Mouse (Mus musculus): Measurements from ENCODE around the gene Mfrp. TPM values are rescaled to one million over a fixed set of nuclear protein-coding genes. Genes with fewer than 3 reads are reported as not detected.
A peak's percentile ranks its signal among the peaks of the same experiment; 100 is the strongest.

Gene Mfrp
- polyA plus RNA-seq, 1 experiment from 2014 or later, result 0.39 TPM

DNA sequence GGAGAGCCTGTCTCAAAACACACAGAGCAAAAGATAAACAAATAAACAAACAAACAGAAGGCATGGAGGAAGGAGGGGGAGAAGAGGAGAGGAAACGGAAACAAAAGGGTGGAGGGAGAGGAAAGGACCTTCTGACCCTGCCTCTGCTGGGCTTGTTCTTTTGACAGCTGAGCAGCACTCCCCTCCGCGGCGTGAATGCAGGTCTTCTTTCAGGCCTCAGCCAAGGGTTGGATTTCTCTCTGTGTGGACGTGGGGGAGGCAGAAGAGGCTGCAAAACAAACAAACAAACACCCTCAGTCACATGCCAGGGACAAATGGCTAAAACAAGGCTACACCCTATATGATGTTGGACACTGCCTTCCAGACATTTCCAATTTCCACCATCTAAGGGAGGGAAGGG is 23.5 kb downstream of the Mfrp start:
- H3K9ac ChIP-seq, result no peak overlapping the region
- no peak overlapping the region for H3K4me3 ChIP-seq
- H3K27ac ChIP-seq, result no peak overlapping the region
- H3K27me3 ChIP-seq, result no peaks in the 10 kb centered on the region; the same call in 1 of the 2 replicates
- ATAC-seq (ENCODE audit: insufficient number of reproducible peaks, insufficient read depth, low FRiP score, low TSS enrichment, low read depth), result no peak
- 39% methylated on average over 5 of the region's 5 CpGs for WGBS
- no peaks in the 10 kb centered on the region for H3K9me3 ChIP-seq
- H3K4me2 ChIP-seq, result no peak overlapping the region
- peaks cover 23% of the 10 kb centered on the region for H3K4me1 ChIP-seq
- H3K36me3 ChIP-seq, result no peaks in the 10 kb centered on the region

DNA sequence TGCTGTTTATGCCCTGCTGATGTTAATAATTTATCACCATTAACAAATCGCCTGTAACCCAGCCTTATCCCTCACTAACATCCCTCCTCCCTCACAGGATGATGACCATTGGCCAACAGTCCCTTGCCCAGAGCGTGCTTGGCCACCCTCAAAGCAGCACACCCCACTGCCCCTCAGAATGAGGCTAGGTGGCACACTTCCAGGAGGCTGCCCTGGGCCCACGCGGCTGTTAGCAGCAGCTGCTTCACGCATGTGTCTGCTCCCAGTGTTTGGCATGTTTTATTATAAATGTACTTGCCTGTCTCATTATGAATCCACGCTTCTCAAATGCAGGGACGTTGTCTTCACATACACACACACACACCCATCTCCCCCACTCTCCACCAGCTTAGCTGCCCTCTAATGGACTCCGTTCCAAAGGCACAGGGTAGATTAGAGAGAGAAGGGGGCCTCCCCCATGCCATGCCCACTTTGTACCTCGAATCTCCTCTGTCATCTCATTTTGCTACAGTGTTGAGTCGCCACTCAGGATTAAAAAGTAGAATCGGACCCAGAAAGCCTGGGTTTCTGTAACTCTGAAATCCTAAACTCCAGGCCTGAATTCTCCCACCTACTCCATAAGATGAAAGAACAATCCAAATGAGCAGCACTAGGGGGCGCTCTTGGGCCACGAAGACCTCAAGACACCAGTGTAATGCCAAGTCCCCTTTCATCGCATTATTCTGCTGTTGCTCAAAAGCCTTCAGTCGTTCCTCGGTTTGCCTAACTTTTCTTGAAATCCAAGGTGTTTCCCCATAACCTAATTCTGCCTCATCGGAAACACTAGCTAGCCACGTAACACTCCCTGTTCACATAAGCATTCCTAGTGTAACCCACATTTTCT is 24.3 kb downstream of the Mfrp start:
- ATAC-seq (ENCODE audit: insufficient number of reproducible peaks, insufficient read depth, low FRiP score, low TSS enrichment, low read depth), result no peak
- 0 out of 2 replicates have a peak overlapping the region, but pooled peaks have one; percentile 0 for H3K27ac ChIP-seq
- peak overlapping the region; percentile 27; the same call in 1 of the 2 replicates for H3K4me2 ChIP-seq
- H3K27me3 ChIP-seq, result no peaks in the 10 kb centered on the region; the same call in 1 of the 2 replicates
- WGBS, result 32% methylated on average over 18 of the region's 18 CpGs
- peaks cover 31% of the 10 kb centered on the region for H3K4me1 ChIP-seq
- peak overlapping the region; percentile 46; the same call in 1 of the 2 replicates for H3K9ac ChIP-seq
- no peaks in the 10 kb centered on the region for H3K36me3 ChIP-seq
- no peak overlapping the region for H3K4me3 ChIP-seq
- no peaks in the 10 kb centered on the region for H3K9me3 ChIP-seq

DNA sequence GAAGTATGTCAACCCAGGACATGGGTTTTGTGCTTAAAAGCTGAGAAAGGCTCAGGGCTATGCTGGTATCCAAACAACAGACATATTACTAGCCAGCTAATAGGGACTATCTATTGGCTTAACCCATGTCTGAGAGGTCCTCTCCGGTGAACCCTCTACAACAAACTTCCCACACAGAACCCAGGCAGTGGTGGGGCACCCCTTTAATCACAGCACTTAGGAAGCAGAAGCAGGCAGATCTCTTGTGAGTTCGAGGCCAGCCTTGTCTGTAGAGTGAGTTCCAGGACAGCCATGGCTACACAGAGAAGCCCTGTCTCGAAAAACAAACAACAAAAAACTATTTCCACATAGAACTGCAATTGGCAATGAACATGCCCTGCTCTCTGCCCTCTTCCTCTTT is 25.2 kb downstream of the Mfrp start:
- WGBS, result 83% methylated on average over 3 of the region's 3 CpGs
- Histone ChIP-seq H3K27ac (no peak overlapping the region), H3K4me1 (peaks cover 36% of the 10 kb centered on the region), H3K9ac (no peak overlapping the region), H3K9me3 (no peaks in the 10 kb centered on the region), H3K36me3 (no peaks in the 10 kb centered on the region), H3K27me3 (peaks cover 7% of the 10 kb centered on the region), H3K4me3 (no peak overlapping the region), H3K4me2 (no peak overlapping the region)
- no peak for ATAC-seq (ENCODE audit: insufficient number of reproducible peaks, insufficient read depth, low FRiP score, low TSS enrichment, low read depth)

DNA sequence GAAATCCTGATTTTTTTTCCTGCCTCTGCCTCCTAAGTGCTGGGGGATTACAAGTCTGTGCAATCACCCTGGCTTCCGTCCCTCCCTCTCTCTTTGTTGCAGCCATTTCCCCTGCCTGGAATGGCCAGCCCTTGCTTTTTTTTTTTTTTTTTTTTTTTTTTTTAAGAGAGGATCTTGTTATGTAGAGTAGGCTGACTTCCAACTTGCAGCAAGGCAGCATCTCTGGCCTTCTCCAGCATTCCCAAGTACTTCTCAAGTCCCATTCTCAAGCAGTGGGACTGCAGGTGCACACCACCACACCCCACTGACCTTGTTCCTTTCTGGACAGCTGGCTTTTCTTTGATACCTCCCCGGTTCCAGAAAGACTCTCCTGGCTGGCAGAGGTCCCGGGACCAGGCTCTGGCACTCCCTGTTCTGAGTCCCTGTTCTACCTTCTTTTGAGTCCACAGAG is 25.8 kb downstream of the Mfrp start:
- Histone ChIP-seq H3K9ac (no peak overlapping the region), H3K4me1 (peaks cover 36% of the 10 kb centered on the region), H3K27me3 (peaks cover 13% of the 10 kb centered on the region), H3K4me2 (no peak overlapping the region), H3K27ac (no peak overlapping the region), H3K9me3 (no peaks in the 10 kb centered on the region), H3K36me3 (no peaks in the 10 kb centered on the region), H3K4me3 (no peak overlapping the region)
- WGBS, result 58% methylated on average over 3 of the region's 3 CpGs
- ATAC-seq (ENCODE audit: insufficient number of reproducible peaks, insufficient read depth, low FRiP score, low TSS enrichment, low read depth), result no peak

DNA sequence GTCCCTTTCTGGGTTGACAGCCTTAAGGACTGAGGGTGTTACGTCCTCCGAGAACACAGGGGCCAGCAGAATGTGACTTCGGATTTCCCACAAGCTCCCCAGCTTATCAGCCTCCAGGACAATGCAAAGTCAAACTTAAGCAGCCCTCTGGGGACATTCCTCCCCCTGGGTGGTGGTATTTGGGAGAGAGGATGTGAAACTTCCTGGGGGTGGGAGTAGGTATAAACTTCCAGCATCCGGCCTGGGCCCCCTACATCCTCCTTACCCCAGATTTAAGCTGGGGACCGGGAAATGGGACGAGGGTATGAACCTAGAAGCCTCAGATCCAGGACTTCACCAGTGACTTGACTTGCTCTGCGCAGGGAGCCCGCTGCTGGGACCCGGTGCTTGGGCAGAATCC is 28.1 kb downstream of the Mfrp start:
- ATAC-seq (ENCODE audit: insufficient number of reproducible peaks, insufficient read depth, low FRiP score, low TSS enrichment, low read depth), result no peak
- peaks cover 33% of the 10 kb centered on the region for H3K27me3 ChIP-seq

DNA sequence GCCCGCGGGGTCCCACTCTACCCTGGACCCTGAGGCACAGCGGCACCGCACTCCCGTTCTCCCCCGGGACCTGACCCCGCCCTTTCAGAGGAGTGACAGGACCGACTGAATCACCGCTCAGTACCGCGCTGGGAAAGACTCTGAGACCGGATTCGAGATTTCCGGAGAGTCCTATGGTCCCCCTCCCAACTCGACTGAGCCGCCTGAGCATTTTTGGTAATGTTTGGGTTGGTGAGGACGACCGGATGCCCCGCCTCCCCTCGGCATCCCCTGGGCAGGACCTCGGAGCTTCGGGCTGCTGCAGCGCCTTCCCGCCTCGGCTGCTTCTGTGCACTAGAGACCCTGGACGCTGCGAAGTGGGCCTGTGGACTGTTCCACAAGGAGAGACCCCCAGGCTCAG is 28.5 kb downstream of the Mfrp start:
- Histone ChIP-seq H3K36me3 (no peaks in the 10 kb centered on the region), H3K9ac (peak overlapping the region; percentile 73), H3K27ac (peak overlapping the region; percentile 73), H3K4me1 (peaks cover 56% of the 10 kb centered on the region), H3K4me3 (peak overlapping the region; percentile 45), H3K9me3 (no peaks in the 10 kb centered on the region), H3K27me3 (peaks cover 33% of the 10 kb centered on the region), H3K4me2 (peak overlapping the region; percentile 79)
- under 1% methylated on average over 27 of the region's 27 CpGs for WGBS
- no peak for ATAC-seq (ENCODE audit: insufficient number of reproducible peaks, insufficient read depth, low FRiP score, low TSS enrichment, low read depth)

More for the DNA sequence above, 28.1 kb downstream of the Mfrp start:
- Histone ChIP-seq H3K9ac (peak overlapping the region; percentile 73), H3K4me3 (peak overlapping the region; percentile 45), H3K4me1 (peaks cover 52% of the 10 kb centered on the region), H3K9me3 (no peaks in the 10 kb centered on the region), H3K27ac (peak overlapping the region; percentile 51), H3K36me3 (no peaks in the 10 kb centered on the region), H3K4me2 (peak overlapping the region; percentile 79)
- 7% methylated on average over 9 of the region's 9 CpGs for WGBS

DNA sequence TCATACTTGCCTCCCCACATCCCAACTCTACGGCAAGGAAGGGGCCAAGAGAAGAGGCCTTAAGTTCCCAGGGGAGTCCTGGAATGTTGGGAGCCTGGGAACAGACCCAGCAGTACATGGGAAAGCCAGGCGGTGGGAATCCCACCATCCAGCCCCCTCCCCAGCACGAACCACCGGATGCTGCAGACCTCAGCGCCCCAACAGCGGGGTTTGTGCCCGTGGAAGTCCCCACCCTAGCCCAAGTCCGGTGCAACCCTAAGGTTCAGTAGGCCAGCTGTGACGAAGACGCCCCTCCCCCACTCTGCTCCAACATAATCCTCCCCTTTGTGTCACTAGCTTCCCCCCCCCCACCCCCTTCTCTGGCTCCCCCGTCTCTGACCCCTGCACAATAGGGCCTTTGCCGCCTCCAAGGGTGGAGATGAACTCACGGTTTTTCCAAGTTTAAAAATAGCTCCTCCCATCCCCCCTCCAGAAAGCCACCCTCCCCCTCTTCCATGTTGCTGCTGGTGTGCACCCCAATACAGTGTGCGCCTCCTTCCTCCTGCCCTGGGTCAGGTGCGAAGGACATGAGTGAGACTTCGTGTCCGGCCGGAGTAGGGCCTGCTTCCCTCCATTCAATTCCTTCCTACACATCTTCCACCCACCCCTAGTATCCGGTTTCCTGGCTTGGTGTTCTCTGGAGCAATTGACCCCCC is 29.2 kb downstream of the Mfrp start:
- Histone ChIP-seq H3K27me3 (peaks cover 34% of the 10 kb centered on the region), H3K36me3 (no peaks in the 10 kb centered on the region), H3K9ac (peak overlapping the region; percentile 73; the same call in 1 of the 2 replicates), H3K27ac (peak overlapping the region; percentile 73), H3K9me3 (no peaks in the 10 kb centered on the region), H3K4me1 (peaks cover 58% of the 10 kb centered on the region), H3K4me2 (peak overlapping the region; percentile 79), H3K4me3 (peak overlapping the region; percentile 45)
- ATAC-seq (ENCODE audit: insufficient number of reproducible peaks, insufficient read depth, low FRiP score, low TSS enrichment, low read depth), result peak; percentile 56; the same call in 1 of the 2 replicates
- 17% methylated on average over 17 of the region's 19 CpGs for WGBS

DNA sequence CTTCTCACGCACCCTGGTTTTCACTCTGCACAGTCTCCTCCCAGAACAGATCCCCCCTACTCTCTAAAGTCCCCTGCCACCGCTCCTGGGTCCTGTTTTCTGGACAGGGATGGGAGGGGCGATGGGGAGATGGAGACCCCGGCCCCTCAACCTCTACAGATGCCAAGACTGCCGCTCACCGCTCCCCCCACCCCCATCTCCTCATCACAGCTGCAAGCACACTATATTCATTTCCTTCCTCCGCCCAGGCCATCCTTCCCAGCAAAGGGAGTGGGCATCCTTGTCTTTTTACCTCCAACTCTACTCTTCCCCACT is 29.7 kb downstream of the Mfrp start:
- ATAC-seq (ENCODE audit: insufficient number of reproducible peaks, insufficient read depth, low FRiP score, low TSS enrichment, low read depth), result no peak
- H3K27me3 ChIP-seq, result peaks cover 39% of the 10 kb centered on the region

DNA sequence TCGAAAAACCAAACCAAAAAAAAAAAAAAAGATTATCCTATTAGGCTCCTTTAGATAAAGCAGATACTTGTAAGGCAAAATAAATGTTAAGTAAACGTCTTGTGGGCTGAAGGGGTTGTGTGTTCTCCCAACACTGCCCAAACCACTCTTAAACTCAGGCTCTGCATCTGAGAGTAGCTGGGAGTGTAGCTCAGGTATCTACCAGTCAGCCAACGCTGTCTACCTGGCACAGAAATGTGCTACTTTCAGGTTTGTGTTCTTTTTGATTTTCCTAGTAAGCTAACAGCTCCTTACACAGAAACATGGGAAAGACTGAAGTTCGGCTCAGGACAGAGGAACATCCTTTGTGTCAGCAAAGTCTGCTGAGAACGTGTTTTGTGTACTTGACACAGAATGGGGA is 30.7 kb downstream of the Mfrp start:
- 67% methylated on average over 5 of the region's 5 CpGs for WGBS
- H3K27me3 ChIP-seq, result peaks cover 43% of the 10 kb centered on the region
- ATAC-seq (ENCODE audit: insufficient number of reproducible peaks, insufficient read depth, low FRiP score, low TSS enrichment, low read depth), result no peak
- no peak overlapping the region for H3K4me2 ChIP-seq
- no peak overlapping the region for H3K27ac ChIP-seq
- H3K4me3 ChIP-seq, result no peak overlapping the region
- peaks cover 58% of the 10 kb centered on the region for H3K4me1 ChIP-seq
- H3K9ac ChIP-seq, result no peak overlapping the region
- H3K36me3 ChIP-seq, result no peaks in the 10 kb centered on the region; the same call in 1 of the 2 replicates
- no peaks in the 10 kb centered on the region for H3K9me3 ChIP-seq

More for the DNA sequence above, 29.7 kb downstream of the Mfrp start:
- no peak overlapping the region for H3K9ac ChIP-seq
- H3K4me3 ChIP-seq, result no peak overlapping the region
- peak overlapping the region; percentile 79; the same call in 1 of the 2 replicates for H3K4me2 ChIP-seq
- peak overlapping the region; percentile 69; the same call in 1 of the 2 replicates for H3K27ac ChIP-seq
- 34% methylated on average over 7 of the region's 7 CpGs for WGBS
- H3K9me3 ChIP-seq, result no peaks in the 10 kb centered on the region
- H3K4me1 ChIP-seq, result peaks cover 60% of the 10 kb centered on the region
- H3K36me3 ChIP-seq, result no peaks in the 10 kb centered on the region

DNA sequence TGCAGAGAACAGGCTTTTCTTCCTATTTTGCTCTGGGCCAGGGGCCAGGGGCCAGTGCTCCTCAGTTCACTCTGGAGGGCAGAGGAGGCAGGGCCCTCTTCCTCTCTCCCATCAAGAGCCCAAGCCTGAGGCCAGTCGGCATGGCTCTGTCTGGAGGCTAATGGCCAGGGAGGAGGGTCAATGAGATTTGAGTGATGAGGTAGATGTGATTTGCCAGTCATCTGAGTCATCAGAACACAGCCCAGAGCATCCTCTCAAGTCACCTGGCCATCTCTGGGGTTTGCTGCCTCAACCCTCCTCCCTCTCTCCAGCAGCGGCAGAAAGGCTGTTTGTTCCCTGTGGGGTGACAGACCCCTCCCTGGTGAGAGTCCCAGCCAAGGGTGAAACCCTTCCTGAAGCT is 31.8 kb downstream of the Mfrp start:
- Histone ChIP-seq H3K4me1 (peaks cover 58% of the 10 kb centered on the region), H3K27ac (peak overlapping the region; percentile 49; the same call in 1 of the 2 replicates), H3K4me3 (peak overlapping the region; percentile 67), H3K36me3 (peaks cover 5% of the 10 kb centered on the region), H3K4me2 (peak overlapping the region; percentile 83), H3K9ac (no peak overlapping the region), H3K9me3 (no peaks in the 10 kb centered on the region), H3K27me3 (peaks cover 43% of the 10 kb centered on the region)
- 3% methylated on average over 2 of the region's 2 CpGs for WGBS
- no peak for ATAC-seq (ENCODE audit: insufficient number of reproducible peaks, insufficient read depth, low FRiP score, low TSS enrichment, low read depth)

DNA sequence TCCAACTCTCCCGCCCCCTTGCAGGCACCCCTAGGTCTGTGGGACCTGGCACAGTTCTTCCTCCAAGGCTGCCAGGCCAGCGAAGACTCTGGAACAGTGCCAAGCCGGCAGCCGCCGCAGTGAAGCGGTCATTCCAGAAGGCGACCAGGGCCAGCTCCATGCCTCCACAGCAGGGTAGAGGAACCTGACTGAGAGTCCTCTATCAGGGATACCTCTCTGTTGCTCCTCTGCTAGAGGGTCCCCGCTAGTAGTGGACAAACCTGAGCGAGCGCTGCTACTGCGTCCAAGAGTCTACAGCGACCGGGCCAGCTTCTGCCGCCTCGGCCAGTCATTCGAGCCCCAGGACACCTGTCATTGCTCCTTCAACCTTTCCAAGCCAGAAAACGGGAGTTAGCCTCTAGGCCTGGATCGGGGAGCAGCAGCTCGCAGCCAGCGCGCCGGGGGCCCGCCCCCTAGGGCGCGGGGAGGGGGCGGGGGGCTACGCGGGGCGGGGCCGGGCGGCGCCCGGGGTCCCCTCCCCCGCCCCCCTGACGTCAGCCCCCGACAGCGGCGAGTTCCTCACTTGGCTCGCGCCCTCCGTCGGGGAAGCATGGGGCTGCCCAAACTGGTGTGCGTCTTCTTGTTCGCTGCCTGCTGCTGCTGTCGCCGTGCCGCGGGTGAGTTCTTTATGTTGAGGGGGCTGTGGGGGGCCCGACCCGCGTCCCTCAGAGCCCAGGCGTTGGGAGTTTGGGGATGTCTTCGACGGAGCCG is 32.7 kb downstream of the Mfrp start, which contains the start of gene Mcam:
Gene Mcam, plus strand, starts transcription at position 369 of the 750 bp plus-strand sequence.
- Histone ChIP-seq H3K4me3 (peak within 1 kb of the TSS; percentile 67), H3K9me3 (no peaks in the 10 kb centered on the region), H3K9ac (peak within 1 kb of the TSS; percentile 77), H3K27ac (peak within 1 kb of the TSS; percentile 68), H3K36me3 (peaks cover 15% of the 10 kb centered on the region), H3K27me3 (peaks cover 43% of the 10 kb centered on the region), H3K4me2 (peak within 1 kb of the TSS; percentile 83), H3K4me1 (peaks cover 55% of the 10 kb centered on the region)
- 1% methylated on average over 38 of the region's 55 CpGs for WGBS
- peak; percentile 29; the same call in 1 of the 2 replicates for ATAC-seq (ENCODE audit: insufficient number of reproducible peaks, insufficient read depth, low FRiP score, low TSS enrichment, low read depth)

All from embryonic facial prominence, embryonic 13.5 days (tissue).